Mouse (Mus musculus): ENCODE results near the gene Kptn.

Gene Kptn

DNA sequence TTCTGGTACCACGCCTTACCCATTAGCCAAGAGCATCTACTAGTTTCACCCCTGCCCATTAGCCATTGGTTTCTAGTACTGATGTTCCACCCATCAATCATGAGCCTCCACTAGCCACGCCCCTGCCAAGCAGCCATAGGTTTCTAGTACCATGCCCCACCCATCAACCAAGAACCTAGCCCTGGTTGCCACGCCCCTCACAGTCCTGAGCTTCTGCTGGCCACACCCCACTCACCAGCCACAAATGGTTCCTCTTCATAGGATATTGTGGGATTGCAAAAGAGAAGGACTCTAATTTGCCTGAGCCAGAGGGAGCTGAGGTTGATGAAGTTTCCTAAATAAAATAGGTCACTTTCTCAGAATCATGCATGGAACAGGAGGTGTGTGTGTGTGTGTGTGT is 41.0 kb downstream of the Kptn start:
- DNase-seq (ENCODE audit: low spot score in 2 of 2), result peak in 1 of 2 experiments; percentile 62

GRCm38 (mm10) chr7:16161302-16161701 is 41.6 kb downstream of the Kptn start:
- DNase-seq (ENCODE audit: low spot score in 2 of 2), result no peak

DNA sequence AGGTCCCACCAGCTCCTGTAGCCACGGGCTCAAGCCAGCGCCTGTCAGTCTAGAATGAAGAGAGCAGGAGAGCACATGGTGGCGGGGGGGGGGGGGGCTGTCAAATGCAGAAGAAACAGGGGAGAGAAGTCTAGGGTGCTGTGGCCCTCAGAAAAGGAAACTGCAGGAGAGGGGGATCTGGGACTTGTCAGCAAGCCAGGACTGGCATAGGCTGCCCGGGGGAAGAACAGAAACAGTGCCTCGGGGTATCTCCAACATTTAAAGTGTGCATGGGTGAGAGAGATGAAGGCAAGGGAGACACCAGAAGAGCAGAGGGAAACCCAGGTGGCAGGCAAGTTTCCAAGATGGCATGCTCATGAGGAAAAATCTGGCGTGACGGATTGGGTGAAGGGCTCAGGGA is 42.3 kb downstream of the Kptn start:
- no peak for DNase-seq (ENCODE audit: low spot score in 2 of 2)

DNA sequence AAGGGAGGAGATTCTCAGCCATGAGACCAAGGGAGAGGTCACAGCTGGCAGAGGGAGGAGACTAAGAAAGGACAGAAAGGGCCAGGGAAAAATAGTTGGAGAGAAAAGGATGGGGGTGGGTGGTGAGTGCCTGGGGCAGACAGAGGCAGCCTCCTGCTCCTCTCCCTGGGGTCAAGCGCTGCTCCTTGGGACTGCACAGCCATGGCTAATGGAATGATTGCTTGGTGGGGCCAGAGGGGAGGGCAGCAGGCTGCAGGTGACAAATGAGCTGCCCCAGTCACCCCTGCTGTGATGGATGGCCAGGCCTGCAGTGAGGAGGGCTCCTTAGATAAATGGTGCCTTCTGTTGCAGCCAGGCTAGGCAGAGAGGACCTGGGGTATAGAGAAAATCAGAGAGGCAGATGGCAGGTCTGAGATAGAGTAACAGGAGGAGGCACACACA is 52.5 kb downstream of the Kptn start:
- no peak for DNase-seq (ENCODE audit: low spot score in 2 of 2)

GRCm38 (mm10) chr7:16172586-16173140 is 53.0 kb downstream of the Kptn start:
- no peak for DNase-seq (ENCODE audit: low spot score in 2 of 2)

- DNase-seq (ENCODE audit: low spot score in 2 of 2), result no peak
These were observed 53.5 kb downstream of the Kptn start for GRCm38 (mm10) chr7:16173146-16173545.

DNA sequence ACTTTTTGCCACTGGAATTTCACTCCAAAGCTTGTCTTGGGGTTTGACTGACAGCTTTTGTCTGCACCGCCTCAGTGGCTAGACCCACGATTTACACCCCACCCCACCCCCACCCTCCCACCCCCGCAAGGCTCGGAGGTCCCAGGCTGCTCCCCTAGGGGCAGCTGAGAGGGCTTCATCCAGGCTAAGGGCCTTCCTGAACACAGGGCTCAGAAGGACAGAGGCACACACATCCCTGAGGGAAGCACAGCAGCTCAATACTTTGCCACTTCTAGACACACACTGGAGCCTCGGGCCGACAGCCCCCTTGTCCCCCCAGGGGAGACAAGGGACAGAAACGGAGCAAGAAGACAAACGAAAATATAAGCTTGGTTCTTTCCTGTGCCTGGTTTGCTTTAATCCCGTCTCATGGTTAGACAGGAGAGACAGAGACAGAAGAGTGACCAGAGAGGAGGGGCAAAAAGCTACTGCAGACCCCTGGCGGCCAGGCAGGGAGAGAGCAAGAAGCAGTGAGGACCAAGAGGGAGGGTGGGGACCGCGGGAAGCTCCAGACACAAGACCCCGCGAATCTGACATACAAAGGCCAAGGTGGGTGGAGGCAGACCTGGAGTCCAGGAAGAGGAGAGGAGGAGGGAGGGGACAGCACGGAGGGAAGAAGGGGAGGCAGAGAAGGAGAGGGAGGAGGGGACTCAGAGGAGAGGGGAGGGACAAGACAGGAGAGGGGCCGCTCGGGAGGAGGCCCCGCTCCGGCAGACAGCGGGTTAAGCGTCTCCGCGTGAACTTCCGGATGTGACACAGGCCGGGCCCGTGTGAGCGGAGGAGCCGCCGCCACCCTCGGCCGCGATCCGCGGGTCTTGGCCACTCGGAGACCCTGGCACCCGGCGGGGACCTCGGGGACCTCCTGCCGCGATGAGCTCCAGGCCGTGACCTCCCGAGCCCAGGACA is 55.2 kb downstream of the Kptn start, which contains the start of gene Meis3:
Meis3 (plus strand) TSS at position 494 of the 945 bp plus-strand sequence.
- DNase-seq (ENCODE audit: low spot score in 2 of 2), result peak in 1 of 2 experiments; percentile 48

- no peak for DNase-seq (ENCODE audit: low spot score in 2 of 2)
These were observed 55.8 kb downstream of the Kptn start for GRCm38 (mm10) chr7:16175542-16175931.
